Mouse (Mus musculus) erythroblast, embryonic 14.5 days (primary cell): ENCODE measurements at regions not wholly inside any gene's neighbourhood (a gene's known extent, or its start where the extent isn't known, plus 50 kb on each side); places are given as distances from the start of the nearest gene placed in this dataset.

ENCODE experiments used
- H3K27me3 ChIP-seq: 2 replicates; pipeline ENCODE4 v1.6.1; 2012; ENCODE audit warnings: inconsistent platforms; ENCODE audit not compliant: control insufficient read depth
- H3K36me3 ChIP-seq: 2 replicates; pipeline ENCODE4 v1.6.1; 2012; ENCODE audit warnings: mild to moderate bottlenecking, inconsistent platforms; ENCODE audit not compliant: control insufficient read depth
- H3K4me1 ChIP-seq: 2 replicates; pipeline ENCODE4 v1.6.1; 2012; ENCODE audit warnings: inconsistent platforms; ENCODE audit not compliant: control insufficient read depth
- H3K4me3 ChIP-seq: replicated peaks from 2 replicates; pipeline ENCODE3; 2012; ENCODE audit warnings: moderate library complexity, mild to moderate bottlenecking, inconsistent platforms
- H3K9me3 ChIP-seq: 2 replicates; pipeline ENCODE4 v1.6.1; 2012; ENCODE audit warnings: low read length, inconsistent platforms, mixed read lengths; ENCODE audit not compliant: control insufficient read depth
- GATA1 ChIP-seq: IDR thresholded peaks from 2 replicates; pipeline ENCODE4 v1.6.1; 2012; ENCODE audit warnings: low read length, inconsistent platforms, mixed read lengths
- TAL1 ChIP-seq: IDR thresholded peaks from 3 replicates; pipeline ENCODE4 v1.6.1; 2012; ENCODE audit warnings: low read length, inconsistent platforms, mixed read lengths

GRCm38 (mm10) chr11:38067682-38068081, 831.9 kb upstream of the Tenm2 start:
- Histone ChIP-seq H3K4me3 (no peak overlapping the region), H3K9me3 (no peaks in the 10 kb centered on the region), H3K36me3 (no peaks in the 10 kb centered on the region), H3K4me1 (no peaks in the 10 kb centered on the region), H3K27me3 (no peaks in the 10 kb centered on the region)
- TF ChIP-seq GATA1 (no peak), TAL1 (no peak)

- no peaks in the 10 kb centered on the region for H3K27me3 ChIP-seq
- H3K4me1 ChIP-seq: no peaks in the 10 kb centered on the region
- H3K36me3 ChIP-seq: no peaks in the 10 kb centered on the region
- TF ChIP-seq GATA1 (no peak), TAL1 (no peak)
- H3K9me3 ChIP-seq: no peaks in the 10 kb centered on the region
- H3K4me3 ChIP-seq: no peak overlapping the region
These were observed 830.3 kb upstream of the Tenm2 start for GRCm38 (mm10) chr11:38066091-38066490.

- Histone ChIP-seq H3K9me3 (peaks cover 7% of the 10 kb centered on the region), H3K36me3 (no peaks in the 10 kb centered on the region), H3K27me3 (no peaks in the 10 kb centered on the region), H3K4me1 (no peaks in the 10 kb centered on the region), H3K4me3 (no peak overlapping the region)
- TF ChIP-seq GATA1 (no peak), TAL1 (no peak)
These were observed 824.3 kb upstream of the Tenm2 start for GRCm38 (mm10) chr11:38060105-38060504.

GRCm38 (mm10) chr11:38058896-38059295, 823.1 kb upstream of the Tenm2 start:
- Histone ChIP-seq H3K36me3 (no peaks in the 10 kb centered on the region), H3K4me1 (no peaks in the 10 kb centered on the region), H3K27me3 (no peaks in the 10 kb centered on the region), H3K9me3 (peaks cover 7% of the 10 kb centered on the region), H3K4me3 (no peak overlapping the region)
- TF ChIP-seq GATA1: no peak
- no peak for TF ChIP-seq TAL1

GRCm38 (mm10) chr11:38036582-38036981, 800.8 kb upstream of the Tenm2 start:
- no peaks in the 10 kb centered on the region for H3K27me3 ChIP-seq
- no peaks in the 10 kb centered on the region for H3K9me3 ChIP-seq
- H3K4me3 ChIP-seq: no peak overlapping the region
- no peaks in the 10 kb centered on the region for H3K36me3 ChIP-seq
- no peak for TF ChIP-seq TAL1
- TF ChIP-seq GATA1: no peak
- H3K4me1 ChIP-seq: no peaks in the 10 kb centered on the region

GRCm38 (mm10) chr11:38034526-38035286, 798.9 kb upstream of the Tenm2 start:
- Histone ChIP-seq H3K4me1 (no peaks in the 10 kb centered on the region), H3K27me3 (no peaks in the 10 kb centered on the region), H3K9me3 (no peaks in the 10 kb centered on the region), H3K36me3 (no peaks in the 10 kb centered on the region), H3K4me3 (no peak overlapping the region)
- no peak for TF ChIP-seq GATA1
- TF ChIP-seq TAL1: no peak

GRCm38 (mm10) chr11:38021704-38022103, 785.9 kb upstream of the Tenm2 start:
- H3K36me3 ChIP-seq: no peaks in the 10 kb centered on the region
- H3K4me3 ChIP-seq: no peak overlapping the region
- H3K9me3 ChIP-seq: peaks cover 2% of the 10 kb centered on the region; the same call in 1 of the 2 replicates
- no peaks in the 10 kb centered on the region for H3K4me1 ChIP-seq
- H3K27me3 ChIP-seq: no peaks in the 10 kb centered on the region
- TF ChIP-seq TAL1 (no peak), GATA1 (no peak)

GRCm38 (mm10) chr11:37978131-37978530, 742.4 kb upstream of the Tenm2 start:
- no peaks in the 10 kb centered on the region for H3K9me3 ChIP-seq
- H3K36me3 ChIP-seq: no peaks in the 10 kb centered on the region
- no peaks in the 10 kb centered on the region for H3K4me1 ChIP-seq
- no peaks in the 10 kb centered on the region for H3K27me3 ChIP-seq
- TF ChIP-seq GATA1 (no peak), TAL1 (no peak)
- H3K4me3 ChIP-seq: no peak overlapping the region

GRCm38 (mm10) chr11:37936439-37937134, 700.8 kb upstream of the Tenm2 start:
- TF ChIP-seq TAL1 (no peak), GATA1 (no peak)
- H3K36me3 ChIP-seq: no peaks in the 10 kb centered on the region
- no peaks in the 10 kb centered on the region for H3K27me3 ChIP-seq
- no peaks in the 10 kb centered on the region for H3K9me3 ChIP-seq
- H3K4me1 ChIP-seq: no peaks in the 10 kb centered on the region
- H3K4me3 ChIP-seq: no peak overlapping the region

GRCm38 (mm10) chr11:37913161-37913560, 677.4 kb upstream of the Tenm2 start:
- Histone ChIP-seq H3K9me3 (no peaks in the 10 kb centered on the region), H3K36me3 (no peaks in the 10 kb centered on the region), H3K27me3 (no peaks in the 10 kb centered on the region), H3K4me3 (no peak overlapping the region), H3K4me1 (no peaks in the 10 kb centered on the region)
- no peak for TF ChIP-seq TAL1
- no peak for TF ChIP-seq GATA1
